Mouse (Mus musculus): Measurements from ENCODE around the gene Nlrc5. TPM values are rescaled to one million over a fixed set of nuclear protein-coding genes. Genes with fewer than 3 reads are reported as not detected.
"Not testable (repeated sequence)": the region's sequence is repeated elsewhere in the genome, so short reads cannot be mapped to it uniquely, and the experiment has no call there.

Nlrc5 gene
- polyA plus RNA-seq, 1 experiment = 3.4 TPM

GRCm38 (mm10) chr8:94392648-94393047, 41.5 kb upstream of the Nlrc5 start:
- no peak overlapping the region for H3K4me3 ChIP-seq (replicated peaks)
- peaks cover 64% of the 10 kb centered on the region for H3K4me1 ChIP-seq
- H3K36me3 ChIP-seq (replicated peaks; ENCODE audit: low read length) = peaks cover 95% of the 10 kb centered on the region
- no peak for TF ChIP-seq GATA1 (IDR thresholded peaks at IDR 0.05; ENCODE audit: borderline replicate concordance, low read length)
- no peak for TF ChIP-seq FLI1 (IDR thresholded peaks at IDR 0.05; ENCODE audit: low read length)
- no peaks in the 10 kb centered on the region for H3K27me3 ChIP-seq (replicated peaks)
- no peaks in the 10 kb centered on the region for H3K9me3 ChIP-seq

- TF ChIP-seq FLI1 (IDR thresholded peaks at IDR 0.05; ENCODE audit: low read length) (no peak), GATA1 (IDR thresholded peaks at IDR 0.05; ENCODE audit: borderline replicate concordance, low read length) (no peak)
- H3K9me3 ChIP-seq = no peaks in the 10 kb centered on the region
- peaks cover 51% of the 10 kb centered on the region for H3K4me1 ChIP-seq
- peaks cover 93% of the 10 kb centered on the region for H3K36me3 ChIP-seq (replicated peaks; ENCODE audit: low read length)
- no peak overlapping the region for H3K4me3 ChIP-seq (replicated peaks)
- peaks cover 4% of the 10 kb centered on the region for H3K27me3 ChIP-seq (replicated peaks)
Observed at GRCm38 (mm10) chr8:94395851-94396540, 38.2 kb upstream of the Nlrc5 start.

- TF ChIP-seq FLI1 (IDR thresholded peaks at IDR 0.05; ENCODE audit: low read length) (no peak), GATA1 (IDR thresholded peaks at IDR 0.05; ENCODE audit: borderline replicate concordance, low read length) (no peak)
- Histone ChIP-seq H3K4me3 (replicated peaks) (no peak overlapping the region), H3K4me1 (peaks cover 40% of the 10 kb centered on the region), H3K36me3 (replicated peaks; ENCODE audit: low read length) (peaks cover 89% of the 10 kb centered on the region), H3K27me3 (replicated peaks) (peaks cover 11% of the 10 kb centered on the region), H3K9me3 (no peaks in the 10 kb centered on the region)
Observed at GRCm38 (mm10) chr8:94396964-94397657, 37.0 kb upstream of the Nlrc5 start.

GRCm38 (mm10) chr8:94398587-94398986, 35.6 kb upstream of the Nlrc5 start:
- Histone ChIP-seq H3K36me3 (replicated peaks; ENCODE audit: low read length) (peaks cover 75% of the 10 kb centered on the region), H3K9me3 (no peaks in the 10 kb centered on the region), H3K4me3 (replicated peaks) (no peak overlapping the region), H3K4me1 (peaks cover 32% of the 10 kb centered on the region), H3K27me3 (replicated peaks) (peaks cover 15% of the 10 kb centered on the region)
- TF ChIP-seq FLI1 (IDR thresholded peaks at IDR 0.05; ENCODE audit: low read length) = no peak
- TF ChIP-seq GATA1 (IDR thresholded peaks at IDR 0.05; ENCODE audit: borderline replicate concordance, low read length) = no peak

- Histone ChIP-seq H3K27me3 (replicated peaks) (peaks cover 15% of the 10 kb centered on the region), H3K4me3 (replicated peaks) (no peak overlapping the region), H3K9me3 (no peaks in the 10 kb centered on the region), H3K36me3 (replicated peaks; ENCODE audit: low read length) (peaks cover 66% of the 10 kb centered on the region), H3K4me1 (peaks cover 31% of the 10 kb centered on the region)
- no peak for TF ChIP-seq FLI1 (IDR thresholded peaks at IDR 0.05; ENCODE audit: low read length)
- TF ChIP-seq GATA1 (IDR thresholded peaks at IDR 0.05; ENCODE audit: borderline replicate concordance, low read length) = no peak
Observed at GRCm38 (mm10) chr8:94399361-94399953, 34.7 kb upstream of the Nlrc5 start.

GRCm38 (mm10) chr8:94399957-94400356, 34.2 kb upstream of the Nlrc5 start:
- H3K9me3 ChIP-seq; H3K4me3 ChIP-seq (replicated peaks): not testable (repeated sequence)
- H3K27me3 ChIP-seq (replicated peaks) = peaks cover 15% of the 10 kb centered on the region
- peaks cover 61% of the 10 kb centered on the region for H3K36me3 ChIP-seq (replicated peaks; ENCODE audit: low read length)
- peaks cover 26% of the 10 kb centered on the region for H3K4me1 ChIP-seq

GRCm38 (mm10) chr8:94408443-94409080, 25.6 kb upstream of the Nlrc5 start:
- TF ChIP-seq FLI1 (IDR thresholded peaks at IDR 0.05; ENCODE audit: low read length) (no peak), GATA1 (IDR thresholded peaks at IDR 0.05; ENCODE audit: borderline replicate concordance, low read length) (no peak)
- peaks cover 43% of the 10 kb centered on the region for H3K27me3 ChIP-seq (replicated peaks)

GRCm38 (mm10) chr8:94409523-94409922, 24.6 kb upstream of the Nlrc5 start:
- H3K4me1 ChIP-seq = peaks cover 45% of the 10 kb centered on the region
- H3K4me3 ChIP-seq (replicated peaks) = no peak overlapping the region
- H3K9me3 ChIP-seq = no peaks in the 10 kb centered on the region
- no peak for TF ChIP-seq GATA1 (IDR thresholded peaks at IDR 0.05; ENCODE audit: borderline replicate concordance, low read length)
- no peak for TF ChIP-seq FLI1 (IDR thresholded peaks at IDR 0.05; ENCODE audit: low read length)
- no peaks in the 10 kb centered on the region for H3K36me3 ChIP-seq (replicated peaks; ENCODE audit: low read length)
- H3K27me3 ChIP-seq (replicated peaks) = peaks cover 48% of the 10 kb centered on the region

More at GRCm38 (mm10) chr8:94408443-94409080, 25.6 kb upstream of the Nlrc5 start:
- peak overlapping the region; percentile 54 for H3K4me3 ChIP-seq (replicated peaks)
- H3K36me3 ChIP-seq (replicated peaks; ENCODE audit: low read length) = no peaks in the 10 kb centered on the region
- H3K4me1 ChIP-seq = peaks cover 39% of the 10 kb centered on the region
- no peaks in the 10 kb centered on the region for H3K9me3 ChIP-seq

GRCm38 (mm10) chr8:94412518-94412917, 21.6 kb upstream of the Nlrc5 start:
- TF ChIP-seq FLI1 (IDR thresholded peaks at IDR 0.05; ENCODE audit: low read length) (no peak), GATA1 (IDR thresholded peaks at IDR 0.05; ENCODE audit: borderline replicate concordance, low read length) (no peak)
- peaks cover 49% of the 10 kb centered on the region for H3K27me3 ChIP-seq (replicated peaks)
- no peaks in the 10 kb centered on the region for H3K9me3 ChIP-seq
- H3K4me1 ChIP-seq = peaks cover 58% of the 10 kb centered on the region
- H3K36me3 ChIP-seq (replicated peaks; ENCODE audit: low read length) = no peaks in the 10 kb centered on the region
- no peak overlapping the region for H3K4me3 ChIP-seq (replicated peaks)

Measured in megakaryocyte, embryonic 14.5 days (primary cell).